Mouse (Mus musculus) stomach, postnatal 0 days (tissue): ENCODE data around the gene Polg2.

Experiments used
- CTCF ChIP-seq: IDR thresholded peaks from 2 replicates; pipeline ENCODE4 v1.5.1; 2016; ENCODE audit warnings: antibody characterized with exemption, low read depth, mild to moderate bottlenecking, moderate library complexity
- EP300 ChIP-seq: optimal IDR thresholded peaks from 2 replicates; pipeline ENCODE3; 2016; ENCODE audit warnings: antibody characterized with exemption

DNA sequence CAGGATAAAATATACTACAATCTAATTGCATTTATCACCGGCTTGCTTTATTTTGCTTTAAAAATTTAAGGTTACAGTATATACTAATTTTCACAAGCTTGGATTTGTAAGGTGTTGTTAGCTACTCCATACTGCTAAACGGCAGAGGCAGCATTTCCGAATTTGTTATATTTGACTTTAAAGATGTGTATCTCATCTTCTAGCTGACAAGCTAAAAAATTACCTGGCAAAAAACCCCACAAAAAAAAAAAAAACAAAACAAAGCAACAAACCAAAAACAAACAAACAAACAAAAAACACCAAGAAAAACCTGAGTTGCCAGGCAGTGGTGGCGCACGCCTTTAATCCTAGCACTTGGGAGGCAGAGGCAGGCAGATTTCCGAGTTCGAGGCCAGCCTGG, 1.2 kb downstream of the Polg2 start:
- no peak for TF ChIP-seq CTCF
- no peak for TF ChIP-seq EP300
